Mouse (Mus musculus) cortical plate, adult 2 months (tissue): ENCODE measurements around the gene Dtx2.

Experiments used
- CTCF ChIP-seq: fragments of 200-500 bp; IDR thresholded peaks from 2 replicates; pipeline ENCODE4 v1.5.1; 2011; ENCODE audit warnings: mild to moderate bottlenecking, control low read depth, low read length; ENCODE audit not compliant: insufficient read depth; ENCODE audit errors: extremely low read depth
- POLR2A ChIP-seq: fragments of 200-500 bp; IDR thresholded peaks from 2 replicates; pipeline ENCODE4 v1.6.1; 2011; ENCODE audit warnings: mild to moderate bottlenecking, low read length, control low read depth; ENCODE audit not compliant: insufficient read depth; ENCODE audit errors: extremely low read depth

DNA sequence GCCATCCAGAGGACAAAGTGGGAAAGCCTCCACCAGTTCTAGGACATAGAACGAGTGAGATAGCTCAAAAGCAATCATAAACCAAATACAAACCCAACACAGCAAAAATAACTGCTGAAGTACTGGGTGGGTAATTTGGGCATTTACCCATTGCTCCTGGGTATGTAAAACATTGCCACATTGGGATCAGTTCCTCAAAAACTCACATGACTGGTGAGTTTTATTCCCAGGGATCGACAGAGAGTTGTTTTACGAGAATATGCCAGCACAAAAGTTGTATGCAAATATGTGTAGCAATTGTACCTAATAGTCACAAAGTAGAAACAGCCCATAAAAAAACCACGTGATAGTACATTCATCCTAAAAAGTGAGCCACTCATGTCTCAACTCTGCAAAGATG is 40.3 kb downstream of the Dtx2 start:
- no peak for TF ChIP-seq POLR2A
- no peak for TF ChIP-seq CTCF
